Mouse (Mus musculus) liver, adult 2 months (tissue): ENCODE measurements around the gene Fmod.

Source experiments
- CTCF ChIP-seq: fragments of 200-500 bp; IDR thresholded peaks from 2 replicates; pipeline ENCODE4 v1.5.1; 2011; ENCODE audit warnings: low read depth, low read length, control low read depth
- POLR2A ChIP-seq: fragments of 200-500 bp; IDR thresholded peaks from 2 replicates; pipeline ENCODE4 v1.6.1; 2011; ENCODE audit warnings: low read length, control low read depth; ENCODE audit not compliant: insufficient read depth; ENCODE audit errors: extremely low read depth

- TF ChIP-seq CTCF (no peak), POLR2A (no peak)
Observed at GRCm38 (mm10) chr1:134056285-134056684, 19.2 kb downstream of the Fmod start.
